Mouse (Mus musculus): ENCODE data around the gene Slc13a2. TPM values are rescaled to one million over a fixed set of nuclear protein-coding genes. Genes with fewer than 3 reads are reported as not detected.
A peak's percentile ranks its signal among the peaks of the same experiment; 100 is the strongest.

Slc13a2 gene
- total RNA-seq, 2 experiments from 2014 or later: 0.68 TPM; not detected in 1

- ATAC-seq (replicated peaks; ENCODE audit: low FRiP score, poor library complexity, severe bottlenecking): peak; percentile 81
Measured at GRCm38 (mm10) chr11:78360125-78360788, 61.8 kb downstream of the Slc13a2 start.

- ATAC-seq (replicated peaks; ENCODE audit: low FRiP score, poor library complexity, severe bottlenecking): no peak
Measured at GRCm38 (mm10) chr11:78358330-78359007, 63.5 kb downstream of the Slc13a2 start.

DNA sequence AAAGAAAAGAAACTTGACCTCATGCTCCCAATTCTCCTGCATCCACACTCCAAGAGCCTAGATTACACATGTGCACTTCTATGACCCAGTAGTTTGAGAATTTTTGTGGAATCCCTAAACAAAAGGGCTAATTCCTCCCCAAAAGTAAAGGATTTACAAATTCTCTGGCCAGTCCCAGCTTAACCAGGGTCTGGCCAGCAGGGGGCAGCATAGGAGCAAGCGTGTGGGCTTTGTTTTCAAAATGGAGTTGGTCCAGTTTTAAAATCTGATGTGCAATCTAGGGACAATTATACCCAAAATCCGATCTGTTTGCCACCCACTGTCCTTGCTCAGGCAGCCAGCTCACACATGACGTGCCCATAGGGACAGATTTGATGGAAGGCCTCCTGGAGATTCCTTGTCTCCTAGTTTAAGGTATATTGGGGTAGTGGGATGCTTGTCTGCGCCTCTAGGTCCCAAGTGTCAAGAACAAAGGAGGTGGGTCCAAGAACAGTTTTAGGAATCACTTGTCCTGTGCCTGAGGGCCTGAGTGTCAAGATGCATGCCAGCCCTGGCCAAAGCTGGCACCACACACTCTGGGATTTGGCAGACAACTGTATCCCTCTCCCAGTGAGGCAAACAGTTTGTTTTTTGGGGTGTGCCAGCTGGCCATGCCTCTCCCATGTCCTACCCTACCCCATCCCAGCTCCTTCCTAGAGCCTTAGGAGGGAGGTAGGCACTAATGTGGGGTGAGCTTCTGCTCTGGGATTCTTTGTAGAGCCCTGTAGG, 66.4 kb downstream of the Slc13a2 start:
- ATAC-seq (replicated peaks; ENCODE audit: low FRiP score, poor library complexity, severe bottlenecking): 0 out of 2 replicates have a peak, but pooled peaks have one; percentile 37

DNA sequence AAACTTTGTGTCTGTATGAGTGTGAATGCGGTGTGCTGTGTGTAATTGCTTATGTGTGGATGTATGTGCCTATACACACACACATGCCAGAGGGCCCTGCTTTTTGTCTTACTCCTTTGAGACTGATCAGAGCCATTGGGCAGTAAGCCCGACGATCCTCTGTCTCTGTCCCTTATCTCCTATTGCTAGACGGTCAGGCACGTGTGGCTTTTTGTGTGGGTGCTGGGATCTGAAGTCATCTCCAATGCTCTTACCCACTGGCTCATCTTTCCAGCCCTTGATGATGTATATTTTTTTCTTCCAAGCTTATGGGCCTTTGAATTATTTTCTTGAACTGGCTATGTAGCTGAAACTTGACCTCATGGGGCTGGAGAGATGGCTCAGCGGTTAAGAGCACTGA, 67.1 kb downstream of the Slc13a2 start:
- ATAC-seq (replicated peaks; ENCODE audit: low FRiP score, poor library complexity, severe bottlenecking): no peak

DNA sequence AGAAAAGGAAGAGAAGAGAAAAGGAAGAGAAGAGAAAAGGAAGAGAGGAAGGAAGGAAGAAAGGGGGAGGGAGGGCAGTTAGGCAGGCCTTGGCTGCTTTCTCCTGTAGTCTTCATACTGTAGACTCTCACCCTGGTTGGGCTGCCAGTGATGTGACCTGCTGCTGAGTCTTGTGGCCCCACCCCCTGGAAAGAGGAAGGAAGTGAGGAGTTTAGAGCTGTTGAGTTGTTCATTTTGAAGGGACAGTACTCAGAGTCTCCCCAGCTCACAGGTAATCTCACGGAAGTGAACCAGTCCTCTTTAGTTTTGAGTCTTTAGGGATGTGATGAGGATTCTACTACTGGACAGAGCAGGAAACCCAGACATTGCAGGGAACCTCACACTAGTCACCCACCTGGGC, 68.9 kb downstream of the Slc13a2 start:
- no peak for ATAC-seq (replicated peaks; ENCODE audit: low FRiP score, poor library complexity, severe bottlenecking)

GRCm38 (mm10) chr11:78349441-78350358, 72.3 kb downstream of the Slc13a2 start:
- no peak for ATAC-seq (replicated peaks; ENCODE audit: low FRiP score, poor library complexity, severe bottlenecking)

GRCm38 (mm10) chr11:78348474-78348873, 73.5 kb downstream of the Slc13a2 start:
- no peak for ATAC-seq (replicated peaks; ENCODE audit: low FRiP score, poor library complexity, severe bottlenecking)

GRCm38 (mm10) chr11:78347908-78348307, 74.1 kb downstream of the Slc13a2 start:
- no peak for ATAC-seq (replicated peaks; ENCODE audit: low FRiP score, poor library complexity, severe bottlenecking)

Other genes starting within 250 kb of the Slc13a2 start
- gene Nek8, start 245.5 kb downstream of the Slc13a2 start, total RNA-seq (2015; ENCODE audit: low replicate concordance): 43.2 and 79.6 TPM in 2 replicates
- gene Nek8, start 245.5 kb downstream of the Slc13a2 start, total RNA-seq (2017; ENCODE audit: low replicate concordance): 35.9 and 76.8 TPM in 2 replicates
- 174 and 194 TPM in 2 replicates for gene Tlcd1, start 245.5 kb downstream of the Slc13a2 start, total RNA-seq (2015; ENCODE audit: low replicate concordance)
- gene Tlcd1, start 245.5 kb downstream of the Slc13a2 start, total RNA-seq (2017; ENCODE audit: low replicate concordance): 107 and 197 TPM in 2 replicates
- 1,034 and 1,190 TPM in 2 replicates for gene Rpl23a, start 238.6 kb downstream of the Slc13a2 start, total RNA-seq (2015; ENCODE audit: low replicate concordance)
- 811 and 1,012 TPM in 2 replicates for gene Rpl23a, start 238.6 kb downstream of the Slc13a2 start, total RNA-seq (2017; ENCODE audit: low replicate concordance)
- gene Rab34, start 233.8 kb downstream of the Slc13a2 start, total RNA-seq (2015; ENCODE audit: low replicate concordance): 2.9 TPM in 1 of 2 replicates, not detected in the other
- 2.6 and 7.1 TPM in 2 replicates for gene Rab34, start 233.8 kb downstream of the Slc13a2 start, total RNA-seq (2017; ENCODE audit: low replicate concordance)
- gene Proca1, start 228.8 kb downstream of the Slc13a2 start, total RNA-seq (2015; ENCODE audit: low replicate concordance): not detected in 2 replicates
- not detected in 2 replicates for gene Proca1, start 228.8 kb downstream of the Slc13a2 start, total RNA-seq (2017; ENCODE audit: low replicate concordance)
- 39.6 and 52.4 TPM in 2 replicates for gene Sdf2, start 176.5 kb downstream of the Slc13a2 start, total RNA-seq (2015; ENCODE audit: low replicate concordance)
- 15.8 and 21.6 TPM in 2 replicates for gene Sdf2, start 176.5 kb downstream of the Slc13a2 start, total RNA-seq (2017; ENCODE audit: low replicate concordance)
- 22.2 and 30.6 TPM in 2 replicates for gene Supt6, start 176.2 kb downstream of the Slc13a2 start, total RNA-seq (2015; ENCODE audit: low replicate concordance)
- gene Supt6, start 176.2 kb downstream of the Slc13a2 start, total RNA-seq (2017; ENCODE audit: low replicate concordance): 21.3 and 27.7 TPM in 2 replicates
- gene 2610507B11Rik, start 160.5 kb downstream of the Slc13a2 start, total RNA-seq (2015; ENCODE audit: low replicate concordance): 53.7 and 76.3 TPM in 2 replicates
- gene 2610507B11Rik, start 160.5 kb downstream of the Slc13a2 start, total RNA-seq (2017; ENCODE audit: low replicate concordance): 77.1 and 80.1 TPM in 2 replicates
- not detected in 2 replicates for gene BC030499, start 131.4 kb downstream of the Slc13a2 start, total RNA-seq (2015; ENCODE audit: low replicate concordance)
- gene BC030499, start 131.4 kb downstream of the Slc13a2 start, total RNA-seq (2017; ENCODE audit: low replicate concordance): not detected in 2 replicates
- 234 and 259 TPM in 2 replicates for gene Spag5, start 120.7 kb downstream of the Slc13a2 start, total RNA-seq (2015; ENCODE audit: low replicate concordance)
- 464 and 490 TPM in 2 replicates for gene Spag5, start 120.7 kb downstream of the Slc13a2 start, total RNA-seq (2017; ENCODE audit: low replicate concordance)
- 1.3 and 16.2 TPM in 2 replicates for gene Aldoc, start 99.2 kb downstream of the Slc13a2 start, total RNA-seq (2015; ENCODE audit: low replicate concordance)
- 2.4 and 3.0 TPM in 2 replicates for gene Aldoc, start 99.2 kb downstream of the Slc13a2 start, total RNA-seq (2017; ENCODE audit: low replicate concordance)
- 7.2 and 14.3 TPM in 2 replicates for gene Pigs, start 93.8 kb downstream of the Slc13a2 start, total RNA-seq (2015; ENCODE audit: low replicate concordance)
- 3.6 and 3.9 TPM in 2 replicates for gene Pigs, start 93.8 kb downstream of the Slc13a2 start, total RNA-seq (2017; ENCODE audit: low replicate concordance)
- gene Unc119, start 78.7 kb downstream of the Slc13a2 start, total RNA-seq (2015; ENCODE audit: low replicate concordance): 17.2 and 20.9 TPM in 2 replicates
- 7.9 and 8.3 TPM in 2 replicates for gene Unc119, start 78.7 kb downstream of the Slc13a2 start, total RNA-seq (2017; ENCODE audit: low replicate concordance)
- gene Foxn1, start 35.7 kb downstream of the Slc13a2 start, total RNA-seq (2015; ENCODE audit: low replicate concordance): not detected in 2 replicates
- not detected in 2 replicates for gene Foxn1, start 35.7 kb downstream of the Slc13a2 start, total RNA-seq (2017; ENCODE audit: low replicate concordance)
- not detected in 2 replicates for gene Slc46a1, start 43.5 kb upstream of the Slc13a2 start, total RNA-seq (2015; ENCODE audit: low replicate concordance)
- gene Slc46a1, start 43.5 kb upstream of the Slc13a2 start, total RNA-seq (2017; ENCODE audit: low replicate concordance): 0.13 TPM in 1 of 2 replicates, not detected in the other
- not detected in 2 replicates for gene Sarm1, start 75.5 kb upstream of the Slc13a2 start, total RNA-seq (2015; ENCODE audit: low replicate concordance)
- not detected in 2 replicates for gene Sarm1, start 75.5 kb upstream of the Slc13a2 start, total RNA-seq (2017; ENCODE audit: low replicate concordance)
- not detected in 2 replicates for gene Vtn, start 76.9 kb upstream of the Slc13a2 start, total RNA-seq (2015; ENCODE audit: low replicate concordance)
- gene Vtn, start 76.9 kb upstream of the Slc13a2 start, total RNA-seq (2017; ENCODE audit: low replicate concordance): not detected in 2 replicates
- gene Sebox, start 81.2 kb upstream of the Slc13a2 start, total RNA-seq (2015; ENCODE audit: low replicate concordance): not detected in 2 replicates
- gene Sebox, start 81.2 kb upstream of the Slc13a2 start, total RNA-seq (2017; ENCODE audit: low replicate concordance): not detected in 2 replicates
- 2.5 TPM in 1 of 2 replicates, not detected in the other for gene Tmem199, start 90.0 kb upstream of the Slc13a2 start, total RNA-seq (2015; ENCODE audit: low replicate concordance)
- gene Tmem199, start 90.0 kb upstream of the Slc13a2 start, total RNA-seq (2017; ENCODE audit: low replicate concordance): 7.7 and 10.1 TPM in 2 replicates
- gene Poldip2, start 90.0 kb upstream of the Slc13a2 start, total RNA-seq (2015; ENCODE audit: low replicate concordance): 8.6 and 9.6 TPM in 2 replicates
- 4.0 and 8.1 TPM in 2 replicates for gene Poldip2, start 90.0 kb upstream of the Slc13a2 start, total RNA-seq (2017; ENCODE audit: low replicate concordance)
- gene Tnfaip1, start 114.1 kb upstream of the Slc13a2 start, total RNA-seq (2015; ENCODE audit: low replicate concordance): 2.1 and 2.2 TPM in 2 replicates
- gene Tnfaip1, start 114.1 kb upstream of the Slc13a2 start, total RNA-seq (2017; ENCODE audit: low replicate concordance): 0.61 TPM in 1 of 2 replicates, not detected in the other
- gene Ift20, start 114.1 kb upstream of the Slc13a2 start, total RNA-seq (2015; ENCODE audit: low replicate concordance): 63.1 and 72.5 TPM in 2 replicates
- 20.1 and 72.1 TPM in 2 replicates for gene Ift20, start 114.1 kb upstream of the Slc13a2 start, total RNA-seq (2017; ENCODE audit: low replicate concordance)
- gene Tmem97, start 128.6 kb upstream of the Slc13a2 start, total RNA-seq (2015; ENCODE audit: low replicate concordance): 22.2 and 26.7 TPM in 2 replicates
- 6.0 and 14.0 TPM in 2 replicates for gene Tmem97, start 128.6 kb upstream of the Slc13a2 start, total RNA-seq (2017; ENCODE audit: low replicate concordance)

Measured in erythroid progenitor cell, adult 5-6 weeks (primary cell).